Mouse (Mus musculus) heart, adult 2 months (tissue): Measurements from ENCODE around the gene Gc. TPM values are rescaled to one million over a fixed set of nuclear protein-coding genes. Genes with fewer than 3 reads are reported as not detected.
A peak's percentile ranks its signal among the peaks of the same experiment; 100 is the strongest.

Experiments
- DNase-seq, 2 experiments: peaks; one replicate each; pipeline ENCODE4 v3.0.0; 2021
- H3K27ac ChIP-seq: fragments of 200-600 bp; 2 replicates; pipeline ENCODE4 v1.8.1; 2022
- H3K27me3 ChIP-seq: fragments of 200-500 bp; 2 replicates; pipeline ENCODE4 v1.6.1; 2012; ENCODE audit warnings: mild to moderate bottlenecking, low read length, inconsistent platforms, mixed read lengths; ENCODE audit not compliant: control insufficient read depth, insufficient read depth
- H3K36me3 ChIP-seq: fragments of 200-500 bp; 2 replicates; pipeline ENCODE4 v1.6.1; 2012; ENCODE audit warnings: low read length, inconsistent platforms; ENCODE audit not compliant: control insufficient read depth, insufficient read depth
- H3K4me1 ChIP-seq: fragments of 200-500 bp; 2 replicates; pipeline ENCODE4 v1.6.1; 2011; ENCODE audit warnings: low read length; ENCODE audit not compliant: control insufficient read depth, insufficient read depth
- H3K4me3 ChIP-seq: fragments of 200-600 bp; 2 replicates; pipeline ENCODE4 v1.8.1; 2022
- H3K79me2 ChIP-seq: fragments of 200-500 bp; replicated peaks from 2 replicates; pipeline ENCODE4 v1.6.1; 2012; ENCODE audit warnings: mild to moderate bottlenecking, inconsistent platforms, low read length, moderate library complexity, mixed read lengths; ENCODE audit not compliant: control insufficient read depth, insufficient read depth
- H3K9ac ChIP-seq: fragments of 200-500 bp; 2 replicates; pipeline ENCODE4 v1.6.1; 2012; ENCODE audit warnings: low read depth, mild to moderate bottlenecking, control low read depth, inconsistent platforms, low read length, mixed read lengths
- CTCF ChIP-seq: fragments of 200-600 bp; IDR thresholded peaks from 2 replicates; pipeline ENCODE4 v1.8.1; 2022; ENCODE audit warnings: antibody characterized with exemption, mild to moderate bottlenecking, moderate library complexity
- EP300 ChIP-seq: fragments of 200-500 bp; IDR thresholded peaks from 2 replicates; pipeline ENCODE4 v1.6.1; 2011; ENCODE audit warnings: low read depth, low read length, control low read depth; ENCODE audit not compliant: insufficient read depth
- POLR2A ChIP-seq: fragments of 200-500 bp; IDR thresholded peaks from 2 replicates; pipeline ENCODE4 v1.6.1; 2011; ENCODE audit warnings: mild to moderate bottlenecking, low read depth, low read length, control low read depth; ENCODE audit not compliant: insufficient read depth
- WGBS: fragments of 180-500 bp; shearing (Covaris S2); methylation state at CpG from one replicate; pipeline ENCODE4 v1.1.7; 2018; 5-methylcytosine and 5-hydroxymethylcytosine counted together
- intact Hi-C: fragments of 180-260 bp; cut with DNase I; formaldehyde crosslinking; loops from one replicate; pipeline ENCODE4 v1.15.1; 2025
- polyA plus RNA-seq: library from polyadenylated mRNA; depleted of rRNA; stranded (reverse); fragments of >200 nt; gene quantifications from 2 replicates; pipeline ENCODE4 v1.2.3, GENCODE M21; 2012
- total RNA-seq, 2 experiments: library from RNA; stranded (reverse); gene quantifications; 2 replicates each; pipeline ENCODE4 v1.2.3; 2021

Gc gene
- total and polyA plus RNA-seq, 3 experiments = 0.06 TPM; not detected in 2

DNA sequence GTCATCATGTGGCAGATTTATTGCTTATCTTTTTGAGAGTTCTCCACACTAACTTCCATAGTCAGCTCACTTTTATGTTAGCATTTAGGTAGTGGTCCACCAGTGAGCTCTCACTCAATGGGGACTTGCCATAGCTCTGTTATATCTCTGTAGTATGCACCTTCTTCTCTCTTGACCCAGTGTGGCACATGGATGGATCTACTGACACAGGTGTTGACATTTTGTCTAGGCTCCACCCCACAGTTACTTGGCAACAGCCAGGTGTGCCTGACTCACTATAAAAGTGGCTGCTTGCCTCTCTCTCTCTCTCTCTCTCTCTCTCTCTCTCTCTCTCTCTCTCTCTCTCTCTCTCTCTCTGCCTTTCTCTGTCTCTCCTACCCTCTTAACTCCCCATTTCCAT, 8.6 kb upstream of the Gc start:
- no peak for DNase-seq
- intact Hi-C loops = no loop called here
- TF ChIP-seq EP300 = no peak
- TF ChIP-seq POLR2A = no peak
- TF ChIP-seq CTCF = no peak
- Histone ChIP-seq H3K4me1 (no peaks in the 10 kb centered on the region), H3K4me3 (no peak overlapping the region), H3K36me3 (no peaks in the 10 kb centered on the region), H3K27me3 (no peaks in the 10 kb centered on the region), H3K9ac (no peak overlapping the region), H3K27ac (no peak overlapping the region), H3K79me2 (no peaks in the 10 kb centered on the region)

DNA sequence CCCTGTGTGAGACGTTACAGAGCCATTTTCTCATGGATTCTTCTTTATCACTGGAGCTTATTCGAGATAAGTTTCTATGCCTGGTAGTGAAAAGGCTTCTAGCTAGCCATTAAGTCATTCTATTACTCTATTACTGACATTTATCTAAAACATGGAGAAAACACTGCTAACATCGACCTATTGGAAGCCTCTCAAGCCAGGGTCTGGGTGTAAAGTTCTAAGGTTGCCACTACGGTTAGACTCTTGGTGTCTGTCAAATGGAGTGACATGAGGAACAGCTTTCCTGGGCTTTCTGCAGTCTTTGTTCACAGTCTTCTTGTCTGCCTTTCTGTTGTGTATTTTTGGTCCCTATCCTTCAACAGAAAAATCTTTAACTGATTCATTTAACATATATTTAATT, 4.1 kb upstream of the Gc start:
- no peak for TF ChIP-seq CTCF
- TF ChIP-seq POLR2A = no peak
- no peak for TF ChIP-seq EP300
- DNase-seq = no peak
- Histone ChIP-seq H3K36me3 (no peaks in the 10 kb centered on the region), H3K9ac (no peak overlapping the region), H3K4me3 (no peak overlapping the region), H3K27me3 (no peaks in the 10 kb centered on the region), H3K4me1 (no peaks in the 10 kb centered on the region), H3K79me2 (no peaks in the 10 kb centered on the region), H3K27ac (no peak overlapping the region)
- WGBS = 49% methylated on average over 4 of the region's 4 CpGs
- intact Hi-C loops = no loop called here

DNA sequence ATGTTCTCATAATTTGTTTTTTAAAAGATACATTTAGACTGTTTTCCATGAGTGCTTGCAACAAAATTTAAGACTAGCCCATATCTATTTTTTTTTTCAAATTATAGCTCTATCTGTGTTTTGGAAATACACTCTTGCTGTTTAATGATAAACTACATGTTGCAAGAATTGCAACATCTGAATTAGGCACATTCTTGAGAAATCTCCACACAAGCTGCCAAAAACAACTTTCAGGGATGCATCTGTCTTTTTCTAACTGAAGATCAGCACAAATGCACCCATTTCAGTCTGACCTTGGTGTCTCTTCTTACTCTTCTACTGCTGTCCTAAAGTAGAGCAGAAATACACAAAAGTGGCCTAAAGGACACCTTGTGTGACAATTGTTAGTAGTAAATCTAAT, 1.9 kb upstream of the Gc start:
- Histone ChIP-seq H3K4me3 (no peak overlapping the region), H3K9ac (no peak overlapping the region), H3K36me3 (no peaks in the 10 kb centered on the region), H3K4me1 (no peaks in the 10 kb centered on the region), H3K27ac (no peak overlapping the region), H3K27me3 (no peaks in the 10 kb centered on the region), H3K79me2 (no peaks in the 10 kb centered on the region)
- no peak for DNase-seq
- intact Hi-C loops = no loop called here
- TF ChIP-seq POLR2A (no peak), CTCF (no peak), EP300 (no peak)

DNA sequence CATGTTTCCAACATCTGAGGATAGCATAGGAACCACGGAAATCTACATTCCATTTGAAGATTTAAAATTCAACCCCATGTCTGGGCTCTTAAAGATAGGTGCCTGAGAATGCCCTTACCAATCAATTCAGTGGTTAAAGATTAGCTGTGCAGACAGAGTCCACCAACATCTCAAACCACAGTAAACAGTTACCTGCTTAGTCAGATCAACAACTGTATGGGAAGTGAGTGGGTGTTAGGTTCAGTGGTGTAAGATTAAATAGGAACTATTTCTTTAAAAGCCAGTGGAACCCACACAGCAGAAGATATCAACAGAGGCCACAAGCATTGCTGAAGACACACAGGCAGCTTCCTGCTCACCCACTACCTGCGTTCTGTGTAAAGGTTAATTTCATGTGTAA, 1.3 kb upstream of the Gc start:
- Histone ChIP-seq H3K4me1 (no peaks in the 10 kb centered on the region), H3K9ac (no peak overlapping the region), H3K27ac (no peak overlapping the region), H3K27me3 (no peaks in the 10 kb centered on the region), H3K36me3 (no peaks in the 10 kb centered on the region), H3K4me3 (no peak overlapping the region), H3K79me2 (no peaks in the 10 kb centered on the region)
- DNase-seq = no peak
- 60% methylated on average over 2 of the region's 2 CpGs for WGBS
- TF ChIP-seq POLR2A (no peak), EP300 (no peak), CTCF (no peak)
- intact Hi-C loops = no loop called here

DNA sequence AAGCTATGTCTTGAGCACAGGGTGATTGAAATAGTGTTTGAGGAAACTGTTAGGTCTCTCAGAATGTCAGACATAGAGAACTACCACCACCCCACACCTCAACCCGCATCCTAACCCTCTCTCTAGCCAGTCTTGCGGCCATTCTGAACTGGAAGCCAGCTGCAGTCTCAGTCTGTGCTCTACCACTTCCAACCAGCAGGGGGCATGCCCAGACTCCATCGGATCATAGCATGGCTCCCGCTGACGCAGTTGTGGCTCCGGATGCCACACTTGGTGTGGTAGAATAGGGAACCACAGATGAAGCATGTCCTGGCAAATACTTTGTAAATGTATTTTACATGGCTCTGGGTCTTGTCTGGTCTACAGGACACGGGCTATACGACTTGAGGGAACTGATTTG, 2.2 kb downstream of the Gc start:
- no peak overlapping the region for H3K9ac ChIP-seq
- intact Hi-C loops = no loop called here
- H3K79me2 ChIP-seq = no peaks in the 10 kb centered on the region
- peak; percentile 4 to 19 for DNase-seq
- TF ChIP-seq CTCF (peak; percentile 52), POLR2A (no peak)
- 44% methylated on average over 8 of the region's 8 CpGs for WGBS
- H3K4me3 ChIP-seq = no peak overlapping the region
- no peaks in the 10 kb centered on the region for H3K4me1 ChIP-seq
- no peaks in the 10 kb centered on the region for H3K27me3 ChIP-seq
- no peak overlapping the region for H3K27ac ChIP-seq
- no peaks in the 10 kb centered on the region for H3K36me3 ChIP-seq

DNA sequence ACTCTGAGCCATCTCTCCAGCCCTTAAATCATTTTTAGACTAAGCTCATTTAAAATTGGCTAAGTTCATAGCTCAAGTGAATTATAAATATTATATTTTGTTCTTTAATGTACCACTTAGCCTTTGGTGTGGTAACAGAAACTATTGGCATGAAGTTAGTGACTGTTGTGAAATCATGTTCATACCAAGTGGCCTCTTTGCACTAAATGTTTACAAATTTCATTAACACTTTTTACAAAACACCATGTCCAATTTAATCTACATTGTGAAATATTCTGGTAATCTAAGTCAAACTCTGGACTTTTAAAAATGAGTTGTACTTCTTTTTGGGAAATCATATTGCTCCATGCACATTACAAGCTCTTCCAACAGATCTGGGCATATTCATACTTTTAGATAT, 6.9 kb downstream of the Gc start:
- Histone ChIP-seq H3K27me3 (no peaks in the 10 kb centered on the region), H3K4me1 (no peaks in the 10 kb centered on the region), H3K4me3 (no peak overlapping the region), H3K27ac (no peak overlapping the region), H3K79me2 (no peaks in the 10 kb centered on the region), H3K36me3 (no peaks in the 10 kb centered on the region), H3K9ac (no peak overlapping the region)
- intact Hi-C loops = no loop called here
- TF ChIP-seq EP300 (no peak), CTCF (no peak), POLR2A (no peak)
- DNase-seq = no peak
